Comparison of ENCODE assay signal across 18 mouse cellular contexts in the genomic region with DNA sequence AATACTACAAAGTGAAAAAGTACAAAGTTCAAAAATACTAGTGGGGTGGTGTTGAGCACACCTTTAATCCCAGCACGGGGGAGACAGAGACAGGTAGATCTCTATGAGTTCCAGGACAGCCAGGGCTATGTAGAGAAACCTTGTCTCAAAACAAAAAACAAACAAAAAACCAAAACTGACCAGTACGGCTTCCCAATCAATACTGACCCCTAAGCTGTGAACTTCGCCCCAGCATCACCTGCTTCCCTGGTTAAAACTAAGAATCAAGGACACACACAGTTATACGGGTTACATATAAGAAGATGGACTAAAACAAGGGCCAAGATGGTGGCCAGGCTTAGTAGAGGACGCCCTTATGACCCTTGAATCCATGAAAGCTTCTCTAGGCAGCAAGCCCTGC. TPM values are rescaled to one million over a fixed set of nuclear protein-coding genes. Genes with fewer than 3 reads are reported as not detected.
A peak's percentile ranks its signal among the peaks of the same experiment; 100 is the strongest.
DNase-seq lines count a peak whose midpoint lies in the region; ATAC-seq and TF ChIP-seq lines count a peak whose summit lies in the region.
"Had no signal": no experiment of that assay in that cellular context is flagged by ENCODE, and none has a peak within 500 bp of the region (broad histone marks: within the 10 kb centered on the region; RNA-seq: fewer than 3 reads in every experiment).

No protein-coding gene starts in this region.

- H3K4me2 ChIP-seq in liver, embryonic 11.5 days = no peak overlapping the region
- no peak overlapping the region for H3K4me2 ChIP-seq in liver, postnatal 0 days (ENCODE audit: low read depth, low read length)
- no peak overlapping the region for H3K4me2 ChIP-seq in liver, embryonic 12.5 days

- H3K27me3 ChIP-seq in liver, adult 2 months (ENCODE audit: control insufficient read depth, insufficient read depth, low read length) = no peaks in the 10 kb centered on the region
- no peaks in the 10 kb centered on the region for H3K27me3 ChIP-seq in liver, embryonic 11.5 days (replicated peaks; ENCODE audit: control insufficient read depth, insufficient read depth, low read length)
- H3K27me3 ChIP-seq in liver, postnatal 0 days (ENCODE audit: insufficient read depth, low read length) = no peaks in the 10 kb centered on the region
- no peaks in the 10 kb centered on the region for H3K27me3 ChIP-seq in liver, embryonic 12.5 days (replicated peaks)

- 38% methylated on average over 5 of the region's 5 CpGs for WGBS in liver, adult 2 months
- 80% methylated on average over 5 of the region's 5 CpGs for WGBS in liver, embryonic 11.5 days
- 61% methylated on average over 5 of the region's 5 CpGs for WGBS in liver, postnatal 0 days (ENCODE audit: insufficient replicate concordance)
- 72% methylated on average over 5 of the region's 5 CpGs for WGBS in liver, embryonic 12.5 days (ENCODE audit: insufficient replicate concordance)

- H3K4me3 ChIP-seq in liver, adult 2 months (ENCODE audit: insufficient read depth, low read depth, low read length) = no peak overlapping the region
- H3K4me3 ChIP-seq in liver, embryonic 11.5 days (ENCODE audit: low read depth, low read length) = no peak overlapping the region
- H3K4me3 ChIP-seq in liver, postnatal 0 days (ENCODE audit: low read depth, low read length) = no peak overlapping the region
- no peak overlapping the region for H3K4me3 ChIP-seq in liver, embryonic 12.5 days

- peak overlapping the region; percentile 81 for H3K27ac ChIP-seq in liver, adult 2 months (replicated peaks; ENCODE audit: insufficient read depth, low read depth, low read length)
- no peak overlapping the region for H3K27ac ChIP-seq in liver, embryonic 11.5 days (ENCODE audit: low read depth, low read length)
- no peak overlapping the region for H3K27ac ChIP-seq in liver, postnatal 0 days (ENCODE audit: low read depth)
- no peak overlapping the region for H3K27ac ChIP-seq in liver, embryonic 12.5 days

- no peak overlapping the region for H3K9ac ChIP-seq in liver, adult 2 months (ENCODE audit: low read depth, low read length)
- no peak overlapping the region for H3K9ac ChIP-seq in liver, embryonic 11.5 days (ENCODE audit: low read depth, low read length)
- no peak overlapping the region for H3K9ac ChIP-seq in liver, postnatal 0 days (replicated peaks)
- H3K9ac ChIP-seq in liver, embryonic 12.5 days = no peak overlapping the region

- no peak for ATAC-seq in liver, embryonic 11.5 days (replicated peaks; ENCODE audit: low FRiP score)
- ATAC-seq in liver, postnatal 0 days = peak; percentile 56
- ATAC-seq in liver, embryonic 12.5 days = no peak
- ATAC-seq: activated CD4-positive, CD25-positive, alpha-beta regulatory T cell, adult 4 months; CD4-positive, CD25-positive, alpha-beta regulatory T cell, adult 4 months; Patski had no signal

- TF ChIP-seq CTCF in liver, adult 2 months (IDR thresholded peaks at IDR 0.05; ENCODE audit: low read depth, low read length) = no peak
- no peak for TF ChIP-seq CTCF in liver, postnatal 0 days (IDR thresholded peaks at IDR 0.05; ENCODE audit: low read depth)

- H3K36me3 ChIP-seq in liver, adult 2 months (ENCODE audit: control insufficient read depth, insufficient read depth, low read length) = no peaks in the 10 kb centered on the region
- H3K36me3 ChIP-seq in liver, embryonic 11.5 days (ENCODE audit: control insufficient read depth, insufficient read depth, low read length) = no peaks in the 10 kb centered on the region
- no peaks in the 10 kb centered on the region for H3K36me3 ChIP-seq in liver, postnatal 0 days (replicated peaks; ENCODE audit: insufficient read depth, low read length)
- no peaks in the 10 kb centered on the region for H3K36me3 ChIP-seq in liver, embryonic 12.5 days
- H3K36me3 ChIP-seq: G1E had no signal

- no peaks in the 10 kb centered on the region for H3K9me3 ChIP-seq in liver, embryonic 11.5 days (ENCODE audit: control insufficient read depth, low read length)
- H3K9me3 ChIP-seq in liver, postnatal 0 days (ENCODE audit: low read length) = no peaks in the 10 kb centered on the region
- no peaks in the 10 kb centered on the region for H3K9me3 ChIP-seq in liver, embryonic 12.5 days (replicated peaks)
- H3K9me3 ChIP-seq: G1E had no signal

- TF ChIP-seq POLR2A in liver, adult 2 months (IDR thresholded peaks at IDR 0.05; ENCODE audit: extremely low read depth, insufficient read depth, low read length) = no peak

- TF ChIP-seq EP300 in liver, postnatal 0 days (IDR thresholded peaks at IDR 0.05; ENCODE audit: low read depth) = no peak

- DNase-seq in liver, adult 2 months (ENCODE audit: extremely low read depth, low read depth, low spot score) = peak; percentile 92
- DNase-seq in liver, embryonic 11.5 days (ENCODE audit: low spot score) = no peak
- DNase-seq in liver, postnatal 0 days = no peak
- DNase-seq: adrenal gland, adult 2 months; adrenal gland, adult 8-10 months; adrenal gland, postnatal 10 days; adrenal gland, postnatal 14 days; adrenal gland, postnatal 25 days; adrenal gland, postnatal 36 days; B cell, adult 2 months; cerebellum, adult 11 months; cerebellum, adult 11-12 months; cerebellum, adult 18-20 months had no signal

- peaks cover 16% of the 10 kb centered on the region for H3K4me1 ChIP-seq in liver, adult 2 months (ENCODE audit: control insufficient read depth, insufficient read depth, low read length)
- peaks cover 8% of the 10 kb centered on the region for H3K4me1 ChIP-seq in liver, embryonic 11.5 days (replicated peaks; ENCODE audit: control insufficient read depth, insufficient read depth, low read length)
- H3K4me1 ChIP-seq in liver, postnatal 0 days (ENCODE audit: insufficient read depth) = peaks cover 14% of the 10 kb centered on the region
- H3K4me1 ChIP-seq in liver, embryonic 12.5 days = peaks cover 28% of the 10 kb centered on the region

- H3K79me2 ChIP-seq in liver, adult 2 months (ENCODE audit: control insufficient read depth, insufficient read depth, low read length) = no peaks in the 10 kb centered on the region

RNA-seq across cellular contexts. Expression of gene Clstn3, which starts 8.4 kb away (rescaled TPM):
- total RNA-seq in liver, adult 2 months (2014; rRNA removed) = 1.6 and 2.7 TPM in 2 replicates
- polyA plus RNA-seq in liver, adult 2 months (2012; rRNA removed) = 4.1 and 4.4 TPM in 2 replicates
- polyA plus RNA-seq in liver, embryonic 11.5 days (2014; fragmentation: Nextera tagmentation; extraction: Ambion mirVana) = 6.1 and 7.6 TPM in 2 replicates
- 1.8 TPM in 2 replicates for polyA plus RNA-seq in liver, postnatal 0 days (2015; fragmentation: Nextera tagmentation; extraction: Ambion mirVana)
- polyA plus RNA-seq in liver, embryonic 12.5 days (2016; fragmentation: Nextera tagmentation; extraction: Ambion mirVana) = 4.1 and 5.0 TPM in 2 replicates
- polyA plus RNA-seq: activated CD4-positive, CD25-positive, alpha-beta regulatory T cell, adult 4 months had no signal

RNA-seq across cellular contexts. Expression of gene C1rl, which starts 36.7 kb away (rescaled TPM):
- 53.6 and 59.5 TPM in 2 replicates for total RNA-seq in liver, adult 2 months (2014; rRNA removed)
- polyA plus RNA-seq in liver, adult 2 months (2012; rRNA removed) = 67.3 and 73.0 TPM in 2 replicates
- 4.1 and 4.4 TPM in 2 replicates for polyA plus RNA-seq in liver, embryonic 11.5 days (2014; fragmentation: Nextera tagmentation; extraction: Ambion mirVana)
- polyA plus RNA-seq in liver, postnatal 0 days (2015; fragmentation: Nextera tagmentation; extraction: Ambion mirVana) = 31.1 and 36.2 TPM in 2 replicates
- 4.4 and 4.5 TPM in 2 replicates for polyA plus RNA-seq in liver, embryonic 12.5 days (2016; fragmentation: Nextera tagmentation; extraction: Ambion mirVana)
- polyA plus RNA-seq: activated CD4-positive, CD25-positive, alpha-beta regulatory T cell, adult 4 months; CD4-positive, CD25-positive, alpha-beta regulatory T cell, adult 4 months had no signal

RNA-seq across cellular contexts. Expression of gene Pex5, which starts 41.4 kb away (rescaled TPM):
- total RNA-seq in liver, adult 2 months (2014; rRNA removed) = 73.7 and 88.4 TPM in 2 replicates
- polyA plus RNA-seq in liver, adult 2 months (2012; rRNA removed) = 79.3 and 86.3 TPM in 2 replicates
- 39.6 and 41.2 TPM in 2 replicates for polyA plus RNA-seq in liver, embryonic 11.5 days (2014; fragmentation: Nextera tagmentation; extraction: Ambion mirVana)
- 31.6 and 32.5 TPM in 2 replicates for polyA plus RNA-seq in liver, postnatal 0 days (2015; fragmentation: Nextera tagmentation; extraction: Ambion mirVana)
- 26.3 and 26.5 TPM in 2 replicates for polyA plus RNA-seq in liver, embryonic 12.5 days (2016; fragmentation: Nextera tagmentation; extraction: Ambion mirVana)

RNA-seq across cellular contexts. Expression of gene C1ra, which starts 56.0 kb away (rescaled TPM):
- 165 and 177 TPM in 2 replicates for total RNA-seq in liver, adult 2 months (2014; rRNA removed)
- polyA plus RNA-seq in liver, adult 2 months (2012; rRNA removed) = 92.5 and 119 TPM in 2 replicates
- 2.8 and 2.9 TPM in 2 replicates for polyA plus RNA-seq in liver, embryonic 11.5 days (2014; fragmentation: Nextera tagmentation; extraction: Ambion mirVana)
- polyA plus RNA-seq in liver, postnatal 0 days (2015; fragmentation: Nextera tagmentation; extraction: Ambion mirVana) = 63.0 and 65.0 TPM in 2 replicates
- 4.5 and 4.6 TPM in 2 replicates for polyA plus RNA-seq in liver, embryonic 12.5 days (2016; fragmentation: Nextera tagmentation; extraction: Ambion mirVana)
- polyA plus RNA-seq: G1E had no signal
